Mouse (Mus musculus) heart, embryonic 16.5 days (tissue): ENCODE results near the gene Gm49711. TPM values are rescaled to one million over a fixed set of nuclear protein-coding genes. Genes with fewer than 3 reads are reported as not detected.

Experiments used
- ATAC-seq: fragments of 200-750 bp; cut with Nextera tagmentation; replicated peaks from 2 replicates; pipeline ENCODE4 v1.8.0; 2017; ENCODE audit warnings: moderate number of reproducible peaks; ENCODE audit not compliant: insufficient read depth, low FRiP score; ENCODE audit errors: extremely low read depth
- H3K27ac ChIP-seq: fragments of 300-500 bp; sonication (generic); 2 replicates; pipeline ENCODE4 v1.5.1; 2014; ENCODE audit warnings: mild to moderate bottlenecking, low read length, control low read depth, moderate library complexity
- H3K27me3 ChIP-seq: fragments of 300-500 bp; sonication (generic); 2 replicates; pipeline ENCODE4 v1.6.1; 2014; ENCODE audit warnings: low read length, mixed read lengths; ENCODE audit not compliant: control insufficient read depth, insufficient read depth
- H3K36me3 ChIP-seq: fragments of 300-500 bp; sonication (generic); 2 replicates; pipeline ENCODE4 v1.6.1; 2014; ENCODE audit not compliant: control insufficient read depth, insufficient read depth
- H3K4me1 ChIP-seq: fragments of 300-500 bp; sonication (generic); 2 replicates; pipeline ENCODE4 v1.6.1; 2014; ENCODE audit warnings: low read length, mixed read lengths; ENCODE audit not compliant: control insufficient read depth, insufficient read depth
- H3K4me2 ChIP-seq: fragments of 300-500 bp; sonication (generic); 2 replicates; pipeline ENCODE4 v1.6.1; 2014; ENCODE audit warnings: low read depth, mild to moderate bottlenecking, control low read depth, low read length
- H3K4me3 ChIP-seq: fragments of 300-500 bp; sonication (generic); 2 replicates; pipeline ENCODE4 v1.5.1; 2014; ENCODE audit warnings: mild to moderate bottlenecking, control low read depth, low read length
- H3K9ac ChIP-seq: fragments of 300-500 bp; sonication (generic); 2 replicates; pipeline ENCODE4 v1.6.1; 2014; ENCODE audit warnings: low read length, control low read depth
- H3K9me3 ChIP-seq: fragments of 300-500 bp; sonication (generic); replicated peaks from 2 replicates; pipeline ENCODE4 v1.6.1; 2016; ENCODE audit warnings: low read length; ENCODE audit not compliant: control insufficient read depth
- WGBS: fragments of 180-500 bp; shearing (Covaris S2); extraction: QIAGEN DNeasy Blood & Tissue Kit; methylation state at CpG from one replicate; pipeline ENCODE4 v1.1.7; 2014; 5-methylcytosine and 5-hydroxymethylcytosine counted together
- polyA plus RNA-seq: library from polyadenylated mRNA; unstranded; fragments of >200 nt; fragmentation: Nextera tagmentation; extraction: Ambion mirVana; gene quantifications from 2 replicates; pipeline ENCODE4 v1.2.1, GENCODE M21; 2015

Gm49711 gene
- polyA plus RNA-seq, 1 experiment from 2014 or later = not detected

GRCm38 (mm10) chr16:92105631-92106030 lies 47.5 kb downstream of the Gm49711 start:
- no peak overlapping the region for H3K9ac ChIP-seq
- no peak for ATAC-seq

GRCm38 (mm10) chr16:92107346-92107745 lies 49.2 kb downstream of the Gm49711 start:
- Histone ChIP-seq H3K4me2 (no peak overlapping the region), H3K4me1 (peaks cover 6% of the 10 kb centered on the region; the same call in 1 of the 2 replicates), H3K9ac (no peak overlapping the region), H3K36me3 (peaks cover 6% of the 10 kb centered on the region), H3K9me3 (no peaks in the 10 kb centered on the region), H3K27me3 (no peaks in the 10 kb centered on the region), H3K4me3 (no peak overlapping the region), H3K27ac (no peak overlapping the region)
- no peak for ATAC-seq
- 88% methylated on average over 5 of the region's 5 CpGs for WGBS

More at GRCm38 (mm10) chr16:92105631-92106030, 47.5 kb downstream of the Gm49711 start:
- Histone ChIP-seq H3K4me1 (peaks cover 6% of the 10 kb centered on the region; the same call in 1 of the 2 replicates), H3K9me3 (no peaks in the 10 kb centered on the region), H3K27ac (no peak overlapping the region), H3K27me3 (no peaks in the 10 kb centered on the region), H3K4me3 (no peak overlapping the region), H3K4me2 (no peak overlapping the region), H3K36me3 (no peaks in the 10 kb centered on the region)
- 72% methylated on average over 3 of the region's 3 CpGs for WGBS

GRCm38 (mm10) chr16:92114706-92115241 lies 56.7 kb downstream of the Gm49711 start:
- 64% methylated on average over 5 of the region's 5 CpGs for WGBS
- H3K9ac ChIP-seq = peak overlapping the region; percentile 36
- peaks cover 19% of the 10 kb centered on the region for H3K4me1 ChIP-seq
- peak overlapping the region; percentile 58 for H3K27ac ChIP-seq
- H3K4me3 ChIP-seq = no peak overlapping the region
- no peak overlapping the region for H3K4me2 ChIP-seq
- no peaks in the 10 kb centered on the region for H3K27me3 ChIP-seq
- H3K9me3 ChIP-seq = 0 out of 2 replicates have a peak, but pooled peaks cover 2% of the 10 kb centered on the region
- H3K36me3 ChIP-seq = peaks cover 11% of the 10 kb centered on the region
- peak; percentile 70; the same call in 1 of the 2 replicates for ATAC-seq

GRCm38 (mm10) chr16:92115611-92116421 lies 57.7 kb downstream of the Gm49711 start:
- H3K27ac ChIP-seq = no peak overlapping the region; the same call in 1 of the 2 replicates
- peaks cover 19% of the 10 kb centered on the region for H3K4me1 ChIP-seq
- ATAC-seq = no peak
- H3K9ac ChIP-seq = peak overlapping the region; percentile 1
- no peak overlapping the region for H3K4me3 ChIP-seq
- H3K36me3 ChIP-seq = peaks cover 11% of the 10 kb centered on the region
- 39% methylated on average over 20 of the region's 20 CpGs for WGBS
- H3K9me3 ChIP-seq = 0 out of 2 replicates have a peak, but pooled peaks cover 2% of the 10 kb centered on the region
- H3K27me3 ChIP-seq = no peaks in the 10 kb centered on the region
- peak overlapping the region; percentile 28; the same call in 1 of the 2 replicates for H3K4me2 ChIP-seq

GRCm38 (mm10) chr16:92117337-92118209 lies 59.5 kb downstream of the Gm49711 start:
- WGBS = 62% methylated on average over 9 of the region's 9 CpGs
- H3K4me3 ChIP-seq = no peak overlapping the region
- H3K27ac ChIP-seq = no peak overlapping the region
- peaks cover 19% of the 10 kb centered on the region for H3K4me1 ChIP-seq
- H3K27me3 ChIP-seq = no peaks in the 10 kb centered on the region
- H3K4me2 ChIP-seq = no peak overlapping the region
- 0 out of 2 replicates have a peak, but pooled peaks cover 2% of the 10 kb centered on the region for H3K9me3 ChIP-seq
- no peak overlapping the region for H3K9ac ChIP-seq
- ATAC-seq = no peak
- H3K36me3 ChIP-seq = peaks cover 2% of the 10 kb centered on the region

- 66% methylated on average over 13 of the region's 13 CpGs for WGBS
- H3K27ac ChIP-seq = no peak overlapping the region
- H3K27me3 ChIP-seq = no peaks in the 10 kb centered on the region
- H3K9me3 ChIP-seq = no peaks in the 10 kb centered on the region; the same call in 1 of the 2 replicates
- no peak overlapping the region for H3K4me3 ChIP-seq
- no peak for ATAC-seq
- H3K4me1 ChIP-seq = peaks cover 19% of the 10 kb centered on the region
- no peak overlapping the region for H3K9ac ChIP-seq
- no peak overlapping the region for H3K4me2 ChIP-seq
- no peaks in the 10 kb centered on the region for H3K36me3 ChIP-seq
Observed at GRCm38 (mm10) chr16:92119013-92119515, 60.9 kb downstream of the Gm49711 start.

- WGBS = 80% methylated on average over 17 of the region's 17 CpGs
- Histone ChIP-seq H3K36me3 (no peaks in the 10 kb centered on the region), H3K4me3 (no peak overlapping the region), H3K9ac (no peak overlapping the region), H3K9me3 (peaks cover 8% of the 10 kb centered on the region), H3K27ac (no peak overlapping the region), H3K27me3 (no peaks in the 10 kb centered on the region), H3K4me2 (no peak overlapping the region), H3K4me1 (peaks cover 5% of the 10 kb centered on the region; the same call in 1 of the 2 replicates)
- ATAC-seq = no peak
Observed at GRCm38 (mm10) chr16:92120899-92121531, 62.9 kb downstream of the Gm49711 start.

GRCm38 (mm10) chr16:92127226-92127625 lies 69.1 kb downstream of the Gm49711 start:
- H3K4me1 ChIP-seq = no peaks in the 10 kb centered on the region
- WGBS = 42% methylated on average over 4 of the region's 4 CpGs
- H3K36me3 ChIP-seq = no peaks in the 10 kb centered on the region
- no peak overlapping the region for H3K4me2 ChIP-seq
- H3K9me3 ChIP-seq = peaks cover 8% of the 10 kb centered on the region
- H3K27me3 ChIP-seq = no peaks in the 10 kb centered on the region
- H3K4me3 ChIP-seq = no peak overlapping the region
- no peak for ATAC-seq
- H3K9ac ChIP-seq = no peak overlapping the region
- no peak overlapping the region for H3K27ac ChIP-seq
